Mouse (Mus musculus) CD4-positive, CD25-positive, alpha-beta regulatory T cell, adult 4 months (primary cell): ENCODE results near the gene Mier1. TPM values are rescaled to one million over a fixed set of nuclear protein-coding genes. Genes with fewer than 3 reads are reported as not detected.

Experiments used
- ATAC-seq: one replicate; pipeline ENCODE4 v1.8.0; 2017
- polyA plus RNA-seq, 2 experiments: library from polyadenylated mRNA; unstranded; fragments of 100-300 nt; shearing (Covaris generic); gene quantifications; one replicate each; pipeline ENCODE4 v1.2.1; 2017

Gene Mier1
- polyA plus RNA-seq, 2 experiments from 2014 or later, result 77.0 to 89.9 TPM

DNA sequence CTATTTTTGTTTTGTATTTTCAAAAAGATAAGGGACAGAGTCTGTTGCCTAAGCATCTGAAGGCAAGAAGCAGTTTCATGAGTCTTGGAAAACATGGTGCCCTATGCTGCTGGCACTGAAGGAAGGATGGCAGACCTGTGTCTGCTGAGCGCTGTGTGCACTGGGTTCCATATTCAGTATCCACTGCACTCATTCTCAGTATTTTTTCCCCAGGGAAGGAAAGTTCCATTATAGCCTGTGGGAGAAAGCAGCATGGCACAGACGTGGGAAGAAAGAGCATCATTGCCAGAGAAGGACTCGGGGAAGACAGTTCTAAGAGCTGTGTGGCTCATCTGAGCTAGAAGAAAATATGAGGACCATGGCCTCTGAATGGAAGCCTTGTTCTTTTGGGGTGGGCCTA, 57.1 kb downstream of the Mier1 start:
- no peak for ATAC-seq

DNA sequence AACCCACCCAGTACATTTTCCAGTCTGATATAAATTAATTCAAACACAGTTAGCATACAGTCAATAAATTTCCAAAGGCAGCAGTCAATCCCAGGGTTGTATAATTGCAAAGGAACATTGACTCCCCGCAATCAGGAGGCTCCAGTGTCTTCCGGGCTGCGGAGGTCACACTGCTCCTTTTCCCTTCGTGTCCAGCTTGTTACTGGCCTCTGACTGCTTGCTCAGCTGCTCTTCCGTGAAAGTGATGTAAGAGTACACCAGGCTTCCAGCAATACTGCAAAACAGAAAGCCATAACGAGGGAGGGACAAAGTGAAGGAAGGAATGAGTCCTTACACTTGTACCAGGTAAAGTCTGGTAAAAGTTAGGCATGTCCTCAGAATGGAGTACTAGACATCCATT, 59.3 kb downstream of the Mier1 start:
- no peak for ATAC-seq

DNA sequence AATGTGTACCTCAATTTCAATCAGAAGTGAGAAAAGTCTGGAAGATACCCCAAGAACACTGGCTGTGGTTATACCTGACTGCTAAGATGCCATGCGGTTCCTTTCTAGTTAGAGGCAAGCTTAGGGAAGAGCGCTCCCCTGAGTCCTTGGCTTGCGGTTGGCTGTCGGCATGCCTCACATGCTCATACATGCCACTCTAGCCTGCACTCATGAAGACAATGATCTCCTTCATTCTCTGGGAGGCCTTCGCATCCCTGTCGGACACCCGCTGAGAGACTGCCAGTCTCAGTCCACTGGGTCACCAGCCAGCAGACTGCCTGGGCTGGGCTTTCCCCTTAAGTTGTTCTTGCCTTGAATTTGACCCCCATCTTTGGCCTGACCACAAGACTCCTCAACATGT, 59.8 kb downstream of the Mier1 start:
- ATAC-seq, result no peak

DNA sequence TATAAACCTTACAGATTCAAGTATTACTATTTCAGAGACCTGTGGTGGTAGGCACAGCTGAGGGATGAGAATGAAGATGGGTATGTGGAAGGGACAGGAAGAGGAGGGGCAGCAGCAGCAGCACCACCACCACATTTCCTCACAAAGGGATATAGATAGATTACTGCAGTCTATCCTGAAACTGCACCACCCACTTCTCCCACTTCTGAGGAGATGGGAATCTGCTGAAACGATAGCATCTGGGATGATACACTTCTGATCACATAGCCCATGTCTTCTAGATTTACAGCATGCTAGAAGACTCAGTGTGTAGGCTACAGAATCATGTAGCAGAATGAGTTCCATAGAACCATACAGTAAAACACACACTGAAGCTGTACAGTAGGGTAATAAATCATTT, 63.5 kb downstream of the Mier1 start:
- ATAC-seq, result no peak

DNA sequence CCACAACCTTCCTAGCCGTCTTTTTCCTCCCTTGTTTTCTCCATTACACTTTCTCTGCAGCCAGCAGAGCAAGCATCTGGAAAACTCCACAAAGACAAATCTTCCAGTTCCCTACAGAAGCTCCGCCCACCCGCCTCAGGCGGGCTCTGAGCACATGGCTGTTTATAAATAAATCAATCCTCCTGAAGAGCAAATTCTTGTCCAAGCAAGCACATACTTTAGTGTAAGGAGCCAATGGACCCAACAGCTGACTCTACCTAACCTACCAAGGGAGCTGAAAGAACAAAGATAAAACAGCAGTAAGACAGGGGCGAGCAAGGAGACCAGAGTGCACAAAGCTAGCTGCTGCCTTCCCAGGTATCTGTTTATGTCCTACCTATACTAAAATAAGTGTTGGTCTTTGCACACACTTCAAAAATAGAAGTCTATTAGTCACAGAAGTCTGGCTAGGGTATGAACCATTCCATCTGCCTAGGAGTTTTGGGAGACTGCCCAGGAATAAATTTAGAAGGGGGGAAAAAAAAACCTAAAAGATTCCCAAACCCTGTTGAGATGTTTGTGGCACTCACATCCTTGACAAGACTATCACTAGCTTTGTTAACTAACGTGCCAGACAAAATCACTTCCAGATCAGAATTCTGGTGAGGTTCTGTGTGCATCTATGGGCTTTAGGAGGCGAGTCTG, 64.6 kb downstream of the Mier1 start:
- no peak for ATAC-seq

DNA sequence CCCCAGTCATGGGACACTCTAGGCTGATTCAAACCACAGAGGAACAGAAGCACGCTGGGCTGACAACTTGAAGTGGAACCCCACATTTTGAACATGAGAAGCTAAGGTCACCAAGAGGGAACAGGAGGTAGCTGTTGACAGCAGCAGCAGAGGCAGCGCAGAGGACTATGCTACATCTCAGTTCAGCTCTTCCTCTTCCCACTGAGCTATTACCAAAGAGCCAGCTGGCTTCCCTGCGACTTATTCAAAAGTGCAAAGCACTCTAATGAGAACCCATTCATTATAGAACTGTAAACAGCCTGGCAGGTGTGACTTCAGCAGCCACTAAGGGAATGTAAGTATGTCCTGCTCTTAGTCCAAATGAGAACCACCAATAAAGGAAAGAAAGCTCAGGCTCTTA, 65.4 kb downstream of the Mier1 start:
- no peak for ATAC-seq

DNA sequence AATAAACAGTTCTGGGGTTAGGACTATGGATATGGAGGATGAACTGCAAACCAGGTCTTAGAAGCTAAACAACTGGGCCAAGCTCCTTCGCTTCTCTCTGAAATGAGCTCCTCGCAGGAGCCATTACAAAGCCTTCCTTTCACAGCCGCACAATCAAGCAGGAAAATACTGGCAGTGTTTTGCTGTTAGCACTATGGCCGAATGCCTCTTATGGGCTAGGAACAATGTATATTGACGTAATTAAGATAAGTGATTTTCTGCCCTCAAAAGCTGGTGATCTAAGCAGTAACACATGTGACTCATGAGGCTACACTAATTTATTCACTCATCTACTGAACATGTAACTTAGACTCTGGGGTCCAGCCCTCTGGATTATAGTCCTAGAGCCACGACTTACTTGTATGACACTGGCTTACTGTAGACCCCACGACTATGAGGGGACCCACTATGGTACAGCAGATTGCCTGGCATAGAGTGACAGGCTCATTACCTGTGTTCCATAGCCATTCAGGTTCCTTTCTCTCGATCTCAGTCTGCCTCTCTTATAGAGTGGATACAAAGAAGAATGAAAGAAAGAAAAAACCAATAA, 66.2 kb downstream of the Mier1 start:
- no peak for ATAC-seq

DNA sequence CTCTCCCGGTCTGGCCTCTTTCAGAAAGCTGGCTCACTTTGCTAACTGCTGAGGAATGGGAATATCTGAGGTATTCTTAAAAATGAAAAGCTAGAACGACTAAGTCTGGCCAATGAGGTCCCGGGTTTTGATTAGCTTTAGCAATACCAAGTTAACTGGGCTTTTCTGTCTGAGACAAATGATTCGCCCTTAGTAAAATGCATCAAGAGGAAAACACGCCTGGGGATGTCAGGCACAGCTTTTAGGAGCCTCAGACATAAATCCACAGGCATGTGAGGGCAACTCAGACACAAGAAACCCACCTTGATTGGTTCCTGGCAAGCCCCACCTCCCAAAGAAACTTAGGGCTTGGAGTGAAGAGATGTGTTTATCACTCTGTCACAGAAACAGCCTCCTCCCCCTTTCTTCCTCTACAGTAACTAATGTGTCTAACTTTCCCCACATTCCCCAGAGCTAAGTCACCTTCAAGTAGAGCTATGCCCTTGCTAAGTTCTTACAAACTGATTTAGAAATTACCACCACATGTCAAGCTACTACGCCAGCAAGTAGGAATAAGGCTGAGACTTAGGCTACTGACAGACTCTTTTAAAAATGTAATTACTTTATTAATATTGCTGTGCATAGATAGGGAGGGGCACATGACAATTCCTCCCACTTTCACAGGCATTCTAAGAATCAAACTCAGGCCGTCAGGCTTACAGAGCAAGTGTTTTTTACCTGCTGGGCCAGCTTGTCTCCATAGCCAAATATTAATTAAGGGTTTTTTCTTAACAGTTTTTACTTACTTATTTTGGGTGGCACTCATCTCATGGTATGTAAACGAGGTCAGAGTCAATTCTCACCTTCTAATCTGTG, 74.8 kb downstream of the Mier1 start:
- ATAC-seq, result no peak

DNA sequence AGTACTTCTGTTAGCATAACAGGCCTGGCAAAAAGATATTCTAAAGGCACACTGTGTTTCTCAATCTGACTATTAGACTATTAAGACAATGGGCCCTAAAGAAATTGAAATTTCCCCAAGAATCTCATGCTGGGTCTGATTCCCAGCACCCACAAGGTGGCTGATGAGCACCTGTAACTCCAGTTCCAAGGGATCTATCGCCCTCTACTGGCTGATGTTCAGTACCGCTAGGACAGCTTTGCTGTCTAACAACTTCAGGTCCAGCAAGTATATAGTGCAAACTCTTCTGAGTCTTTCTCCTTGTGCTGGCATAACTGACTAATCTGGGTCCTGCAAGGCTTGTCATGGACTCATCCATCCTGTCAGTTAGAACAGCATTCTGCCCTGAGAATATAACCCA, 78.2 kb downstream of the Mier1 start:
- ATAC-seq, result no peak

DNA sequence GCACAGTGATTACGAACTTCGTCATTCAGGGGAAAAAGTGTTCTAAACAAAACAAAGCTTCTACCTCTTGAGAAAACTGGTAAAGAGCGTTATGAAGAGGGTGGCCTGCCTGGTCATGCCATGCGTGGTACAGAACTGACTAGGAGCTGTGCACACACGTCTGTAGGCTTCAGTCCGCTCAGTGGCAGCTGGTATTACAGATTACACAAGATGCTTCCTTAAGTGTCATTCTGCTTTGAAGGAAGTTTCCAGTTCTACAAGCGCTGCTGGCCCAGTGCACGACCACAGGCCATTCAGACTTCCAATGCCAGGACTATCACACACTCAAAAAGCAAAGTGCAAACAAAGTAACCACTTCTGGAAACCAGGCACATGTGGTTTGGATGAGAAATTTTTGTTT, 83.2 kb downstream of the Mier1 start:
- ATAC-seq, result no peak

DNA sequence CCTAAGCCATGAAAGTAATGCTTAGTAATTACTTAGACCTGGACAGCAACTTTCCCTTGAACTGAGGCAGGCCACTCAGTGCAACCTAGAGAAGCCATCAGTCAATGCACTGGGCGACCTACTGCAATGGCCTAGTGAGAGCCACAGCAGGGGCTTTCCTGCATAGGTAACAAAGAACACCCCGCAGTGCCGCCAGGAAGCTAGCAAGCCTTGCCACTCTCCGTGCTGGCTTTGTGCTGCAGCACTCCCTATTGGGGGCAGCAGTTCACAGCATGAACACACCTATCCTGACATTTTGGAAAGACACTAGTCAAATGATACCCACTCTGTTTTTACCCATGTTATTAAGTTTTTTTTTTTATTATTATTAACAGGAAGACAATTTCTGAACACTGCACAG, 84.9 kb downstream of the Mier1 start:
- no peak for ATAC-seq

DNA sequence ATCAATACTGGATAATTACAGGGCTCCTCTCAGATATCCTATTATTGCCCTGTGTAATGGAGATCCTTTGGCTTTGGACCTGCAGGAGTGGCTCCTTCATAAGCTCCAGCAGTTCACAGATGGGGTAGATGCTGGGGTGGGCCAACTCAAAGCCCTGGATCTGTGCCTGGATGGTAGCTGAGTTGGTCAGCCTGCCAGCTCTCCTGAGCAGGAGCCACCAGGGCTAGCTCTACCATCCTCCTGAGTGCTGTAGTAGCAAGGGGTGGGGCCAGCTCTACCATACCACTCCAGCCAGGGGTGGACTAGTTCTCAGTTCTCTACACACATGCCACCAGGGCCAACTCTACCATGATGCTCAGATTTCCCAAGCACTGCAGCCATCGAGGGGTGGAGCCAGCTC, 85.9 kb downstream of the Mier1 start:
- ATAC-seq, result no peak

DNA sequence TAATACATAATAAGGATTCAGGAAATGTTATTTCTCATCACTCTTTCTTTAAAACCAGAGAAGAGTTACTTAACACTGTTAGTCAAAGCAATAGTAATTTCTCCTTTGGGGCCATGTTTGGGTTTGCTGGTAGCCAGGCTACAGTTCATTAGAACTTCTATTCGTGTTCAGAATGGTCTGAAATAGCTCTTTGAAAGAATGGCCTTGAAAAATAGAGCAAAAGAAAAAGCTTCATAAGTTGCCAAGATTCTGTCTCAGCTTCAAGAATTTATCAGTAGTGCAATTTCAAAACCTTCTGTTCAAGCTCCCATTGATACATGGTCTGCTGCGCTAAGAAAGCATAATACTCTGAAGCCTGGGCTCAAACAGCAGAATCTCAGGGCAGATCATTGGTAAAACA, 89.5 kb downstream of the Mier1 start:
- no peak for ATAC-seq

DNA sequence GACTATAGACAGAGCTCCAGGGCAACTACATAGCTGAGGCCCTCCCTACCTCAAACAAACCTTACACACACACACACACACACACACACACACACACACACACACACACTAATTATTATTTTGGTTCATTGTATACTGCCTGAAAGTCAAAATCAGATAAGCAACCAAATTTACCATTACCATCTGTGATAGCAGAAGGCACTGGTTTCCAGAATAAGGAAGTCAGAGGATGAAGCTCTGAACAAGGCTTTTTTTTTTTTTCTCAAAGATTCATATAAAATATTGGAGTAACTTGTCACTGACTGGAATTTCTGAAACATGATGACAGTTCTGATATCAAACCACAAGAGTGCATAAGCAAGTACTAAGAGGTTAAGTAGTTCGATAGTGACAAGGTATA, 94.4 kb downstream of the Mier1 start:
- ATAC-seq, result no peak

DNA sequence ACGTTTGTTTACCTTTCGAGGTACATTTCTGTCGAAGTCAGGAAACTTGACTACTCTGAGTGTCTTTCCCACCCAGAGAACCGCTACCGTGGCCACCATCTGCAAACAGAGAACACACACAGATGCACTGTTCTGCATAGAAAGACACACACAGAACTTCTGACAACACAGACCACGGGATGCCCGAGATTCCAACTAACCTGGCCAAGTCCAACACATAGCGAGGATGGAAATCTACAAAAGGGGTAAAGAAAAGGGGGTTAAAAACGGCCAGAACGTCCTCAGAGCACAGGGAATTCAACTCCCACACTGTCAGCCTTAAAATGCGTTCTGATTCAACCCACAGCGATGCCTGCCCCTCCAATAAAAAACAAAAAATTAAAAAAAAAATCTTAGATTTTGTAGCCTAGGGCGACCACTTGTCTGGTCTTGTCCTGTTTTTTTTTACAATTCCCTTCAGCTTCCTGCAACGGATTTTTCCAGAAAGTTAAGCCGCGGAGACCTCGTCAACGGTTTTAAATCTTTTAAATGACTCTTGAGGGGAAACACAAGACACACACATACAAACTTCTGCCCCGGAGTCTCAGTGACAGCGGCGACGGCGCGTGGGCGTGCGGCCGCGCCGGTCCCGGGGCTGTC, 99.8 kb downstream of the Mier1 start:
- peak; percentile 32 for ATAC-seq

DNA sequence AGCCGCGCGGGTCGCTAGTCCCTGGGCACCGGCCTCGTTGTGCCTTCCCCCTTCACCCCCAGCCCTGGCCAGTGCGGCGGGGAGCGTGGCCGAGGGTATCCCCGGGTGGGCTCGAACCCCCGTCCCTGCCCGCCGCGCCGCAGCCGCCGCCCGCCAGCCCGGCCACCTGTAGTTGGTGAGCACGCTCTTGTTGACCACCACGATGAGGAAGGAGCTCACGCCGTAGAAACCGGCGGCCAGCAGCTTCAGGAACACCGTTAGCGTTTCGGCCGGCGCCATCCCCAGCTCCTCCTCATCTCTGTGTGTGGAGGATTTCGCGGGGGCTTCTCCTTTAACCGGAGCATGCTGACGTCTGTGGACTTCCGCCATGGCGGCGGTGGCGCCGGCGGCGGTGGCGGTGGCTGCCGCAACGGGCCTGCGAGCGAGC, 100.3 kb downstream of the Mier1 start:
- ATAC-seq, result peak; percentile 71

Other genes starting within 250 kb of the Mier1 start
- not detected for gene Tctex1d1, start 135.8 kb upstream of the Mier1 start, polyA plus RNA-seq
- not detected for gene Insl5, start 87.5 kb upstream of the Mier1 start, polyA plus RNA-seq
- gene Wdr78, start 165 bp downstream of the Mier1 start, polyA plus RNA-seq, result 1 to 10 TPM; 3.2 to 3.4 TPM
- gene Slc35d1, start 100.8 kb downstream of the Mier1 start, polyA plus RNA-seq, result 10 to 100 TPM; 45.3 to 48.8 TPM
- gene 4921539E11Rik, start 176.5 kb downstream of the Mier1 start, polyA plus RNA-seq, result not detected
- 10 to 100 TPM; 36.6 to 37.7 TPM for gene Oma1, start 199.4 kb downstream of the Mier1 start, polyA plus RNA-seq